Mouse (Mus musculus) embryonic facial prominence, embryonic 13.5 days (tissue): ENCODE results near the gene Dnah6. TPM values are rescaled to one million over a fixed set of nuclear protein-coding genes. Genes with fewer than 3 reads are reported as not detected.

ENCODE experiments used
- ATAC-seq: fragments of 200-750 bp; cut with Nextera tagmentation; 2 replicates; pipeline ENCODE4 v1.8.0; 2017; ENCODE audit warnings: low read depth; ENCODE audit not compliant: insufficient number of reproducible peaks, insufficient read depth, low FRiP score, low TSS enrichment
- H3K27ac ChIP-seq: fragments of 300-500 bp; sonication (generic); 2 replicates; pipeline ENCODE4 v1.5.1; 2015; ENCODE audit warnings: moderate library complexity, mild to moderate bottlenecking, inconsistent platforms
- H3K27me3 ChIP-seq: fragments of 300-500 bp; sonication (generic); 2 replicates; pipeline ENCODE4 v1.6.1; 2015; ENCODE audit warnings: mild to moderate bottlenecking, inconsistent platforms
- H3K36me3 ChIP-seq: fragments of 300-500 bp; sonication (generic); 2 replicates; pipeline ENCODE4 v1.6.1; 2015; ENCODE audit warnings: mild to moderate bottlenecking, inconsistent platforms
- H3K4me1 ChIP-seq: fragments of 300-500 bp; sonication (generic); 2 replicates; pipeline ENCODE4 v1.6.1; 2015; ENCODE audit warnings: inconsistent platforms
- H3K4me2 ChIP-seq: fragments of 300-500 bp; sonication (generic); 2 replicates; pipeline ENCODE4 v1.6.1; 2015; ENCODE audit warnings: moderate library complexity, mild to moderate bottlenecking, inconsistent platforms
- H3K4me3 ChIP-seq: fragments of 300-500 bp; sonication (generic); 2 replicates; pipeline ENCODE4 v1.5.1; 2015; ENCODE audit warnings: mild to moderate bottlenecking, inconsistent platforms
- H3K9ac ChIP-seq: fragments of 300-500 bp; sonication (generic); 2 replicates; pipeline ENCODE4 v1.6.1; 2015; ENCODE audit warnings: mild to moderate bottlenecking, inconsistent platforms
- H3K9me3 ChIP-seq: fragments of 300-500 bp; sonication (generic); 2 replicates; pipeline ENCODE4 v1.6.1; 2016; ENCODE audit warnings: inconsistent platforms
- WGBS: fragments of 180-500 bp; shearing (Covaris S2); methylation state at CpG from one replicate; pipeline ENCODE4 v1.1.7; 2015; ENCODE audit warnings: mixed read lengths; 5-methylcytosine and 5-hydroxymethylcytosine counted together
- polyA plus RNA-seq: library from polyadenylated mRNA; unstranded; fragments of >200 nt; fragmentation: Nextera tagmentation; extraction: Ambion mirVana; gene quantifications from 2 replicates; pipeline ENCODE4 v1.2.1, GENCODE M21; 2015

Dnah6 gene
- polyA plus RNA-seq, 1 experiment from 2014 or later, result not detected

GRCm38 (mm10) chr6:73249851-73250250, 28.4 kb upstream of the Dnah6 start:
- 79% methylated on average over 4 of the region's 4 CpGs for WGBS
- ATAC-seq, result no peak

GRCm38 (mm10) chr6:73249049-73249422, 27.6 kb upstream of the Dnah6 start:
- Histone ChIP-seq H3K4me1 (peaks cover 13% of the 10 kb centered on the region), H3K4me2 (peak overlapping the region; percentile 76), H3K9me3 (no peaks in the 10 kb centered on the region), H3K27ac (no peak overlapping the region), H3K36me3 (no peaks in the 10 kb centered on the region), H3K27me3 (no peaks in the 10 kb centered on the region), H3K9ac (peak overlapping the region; percentile 96), H3K4me3 (peak overlapping the region; percentile 97)
- ATAC-seq, result no peak
- WGBS, result 8% methylated on average over 12 of the region's 12 CpGs

More at GRCm38 (mm10) chr6:73249851-73250250, 28.4 kb upstream of the Dnah6 start:
- Histone ChIP-seq H3K4me1 (peaks cover 13% of the 10 kb centered on the region), H3K4me2 (peak overlapping the region; percentile 76), H3K9ac (no peak overlapping the region; the same call in 1 of the 2 replicates), H3K36me3 (no peaks in the 10 kb centered on the region), H3K4me3 (peak overlapping the region; percentile 97), H3K27ac (no peak overlapping the region), H3K9me3 (no peaks in the 10 kb centered on the region), H3K27me3 (no peaks in the 10 kb centered on the region)

- Histone ChIP-seq H3K27me3 (no peaks in the 10 kb centered on the region), H3K9me3 (no peaks in the 10 kb centered on the region)
- WGBS, result under 1% methylated on average over 58 of the region's 58 CpGs
Observed at GRCm38 (mm10) chr6:73248237-73249048, 27.0 kb upstream of the Dnah6 start, which contains the start of gene Suclg1. Gene Suclg1 (plus strand): TSS chr6:73248382.

GRCm38 (mm10) chr6:73247452-73247851, 26.0 kb upstream of the Dnah6 start:
- H3K4me1 ChIP-seq, result peaks cover 13% of the 10 kb centered on the region
- 38% methylated on average over 4 of the region's 4 CpGs for whole genome bisulfite sequencing
- no peaks in the 10 kb centered on the region for H3K36me3 ChIP-seq

More at GRCm38 (mm10) chr6:73248237-73249048, 27.0 kb upstream of the Dnah6 start, which contains the start of gene Suclg1:
- peaks cover 13% of the 10 kb centered on the region for H3K4me1 ChIP-seq
- no peaks in the 10 kb centered on the region for H3K36me3 ChIP-seq
- peak within 1 kb of the TSS; percentile 76 for H3K4me2 ChIP-seq
- peak within 1 kb of the TSS; percentile 80 for H3K27ac ChIP-seq
- peak within 1 kb of the TSS; percentile 96 for H3K9ac ChIP-seq
- peak within 1 kb of the TSS; percentile 97 for H3K4me3 ChIP-seq
- ATAC-seq, result peak; percentile 92

GRCm38 (mm10) chr6:73246821-73247220, 25.4 kb upstream of the Dnah6 start:
- Histone ChIP-seq H3K9me3 (no peaks in the 10 kb centered on the region), H3K4me2 (no peak overlapping the region), H3K27me3 (no peaks in the 10 kb centered on the region), H3K27ac (no peak overlapping the region), H3K4me3 (no peak overlapping the region), H3K36me3 (no peaks in the 10 kb centered on the region), H3K4me1 (peaks cover 13% of the 10 kb centered on the region), H3K9ac (no peak overlapping the region)
- no peak for ATAC-seq
- 72% methylated on average over 2 of the region's 2 CpGs for WGBS

More at GRCm38 (mm10) chr6:73247452-73247851, 26.0 kb upstream of the Dnah6 start:
- H3K9ac ChIP-seq, result no peak overlapping the region
- no peaks in the 10 kb centered on the region for H3K9me3 ChIP-seq
- ATAC-seq, result no peak
- H3K4me3 ChIP-seq, result peak overlapping the region; percentile 97
- H3K27me3 ChIP-seq, result no peaks in the 10 kb centered on the region
- peak overlapping the region; percentile 76 for H3K4me2 ChIP-seq
- no peak overlapping the region for H3K27ac ChIP-seq

- no peaks in the 10 kb centered on the region for H3K36me3 ChIP-seq
- H3K4me2 ChIP-seq, result no peak overlapping the region
- peaks cover 3% of the 10 kb centered on the region; the same call in 1 of the 2 replicates for H3K9me3 ChIP-seq
- no peak for ATAC-seq
- H3K4me1 ChIP-seq, result no peaks in the 10 kb centered on the region
- H3K4me3 ChIP-seq, result no peak overlapping the region
- H3K9ac ChIP-seq, result no peak overlapping the region
- H3K27me3 ChIP-seq, result no peaks in the 10 kb centered on the region
- WGBS, result 82% methylated on average over 3 of the region's 3 CpGs
- H3K27ac ChIP-seq, result no peak overlapping the region
Observed at GRCm38 (mm10) chr6:73235650-73236049, 14.2 kb upstream of the Dnah6 start.

- H3K9ac ChIP-seq, result no peak overlapping the region
- H3K27ac ChIP-seq, result no peak overlapping the region
- H3K9me3 ChIP-seq, result peaks cover 3% of the 10 kb centered on the region; the same call in 1 of the 2 replicates
- WGBS, result 69% methylated on average over 6 of the region's 6 CpGs
- ATAC-seq, result no peak
- no peak overlapping the region for H3K4me2 ChIP-seq
- no peaks in the 10 kb centered on the region; the same call in 1 of the 2 replicates for H3K4me1 ChIP-seq
- H3K4me3 ChIP-seq, result no peak overlapping the region
- H3K36me3 ChIP-seq, result no peaks in the 10 kb centered on the region
- H3K27me3 ChIP-seq, result no peaks in the 10 kb centered on the region
Observed at GRCm38 (mm10) chr6:73234302-73234900, 12.9 kb upstream of the Dnah6 start.

- H3K4me1 ChIP-seq, result peaks cover 8% of the 10 kb centered on the region
- H3K36me3 ChIP-seq, result no peaks in the 10 kb centered on the region
- no peak for ATAC-seq
- H3K27me3 ChIP-seq, result no peaks in the 10 kb centered on the region
- peaks cover 3% of the 10 kb centered on the region; the same call in 1 of the 2 replicates for H3K9me3 ChIP-seq
- 94% methylated on average over 6 of the region's 6 CpGs for WGBS
- no peak overlapping the region for H3K27ac ChIP-seq
- no peak overlapping the region for H3K9ac ChIP-seq
- no peak overlapping the region for H3K4me2 ChIP-seq
- no peak overlapping the region for H3K4me3 ChIP-seq
Observed at GRCm38 (mm10) chr6:73233202-73233726, 11.8 kb upstream of the Dnah6 start.

GRCm38 (mm10) chr6:73232152-73232584, 10.7 kb upstream of the Dnah6 start:
- Histone ChIP-seq H3K4me1 (peaks cover 8% of the 10 kb centered on the region), H3K27me3 (no peaks in the 10 kb centered on the region), H3K9ac (no peak overlapping the region), H3K4me2 (no peak overlapping the region), H3K4me3 (no peak overlapping the region), H3K27ac (no peak overlapping the region), H3K36me3 (no peaks in the 10 kb centered on the region), H3K9me3 (peaks cover 2% of the 10 kb centered on the region; the same call in 1 of the 2 replicates)
- no peak for ATAC-seq
- 85% methylated on average over 12 of the region's 12 CpGs for WGBS

GRCm38 (mm10) chr6:73228881-73229280, 7.4 kb upstream of the Dnah6 start:
- Histone ChIP-seq H3K36me3 (no peaks in the 10 kb centered on the region), H3K4me2 (no peak overlapping the region), H3K9me3 (no peaks in the 10 kb centered on the region), H3K27me3 (no peaks in the 10 kb centered on the region), H3K4me3 (no peak overlapping the region), H3K27ac (peak overlapping the region; percentile 76), H3K9ac (no peak overlapping the region), H3K4me1 (peaks cover 8% of the 10 kb centered on the region)
- no peak for ATAC-seq
- WGBS, result 53% methylated on average over 3 of the region's 3 CpGs

GRCm38 (mm10) chr6:73228408-73228807, 7.0 kb upstream of the Dnah6 start:
- no peak overlapping the region for H3K4me2 ChIP-seq
- peaks cover 8% of the 10 kb centered on the region for H3K4me1 ChIP-seq
- no peaks in the 10 kb centered on the region for H3K27me3 ChIP-seq
- H3K9ac ChIP-seq, result no peak overlapping the region
- WGBS, result 19% methylated on average over 4 of the region's 4 CpGs
- H3K27ac ChIP-seq, result peak overlapping the region; percentile 76
- no peaks in the 10 kb centered on the region for H3K9me3 ChIP-seq
- H3K36me3 ChIP-seq, result no peaks in the 10 kb centered on the region
- H3K4me3 ChIP-seq, result no peak overlapping the region
- ATAC-seq, result peak; percentile 75; the same call in 1 of the 2 replicates
